Mouse (Mus musculus) erythroblast, adult 5-6 weeks (primary cell): ENCODE data around the gene Cdh18. TPM values are rescaled to one million over a fixed set of nuclear protein-coding genes. Genes with fewer than 3 reads are reported as not detected.

Experiments
- ATAC-seq: replicated peaks from 2 replicates; pipeline ENCODE4 v1.8.0; 2016; ENCODE audit warnings: moderate number of reproducible peaks, mild to moderate bottlenecking, moderate TSS enrichment, inconsistent platforms; ENCODE audit not compliant: poor library complexity, low FRiP score, severe bottlenecking
- total RNA-seq, 2 experiments: library from RNA; stranded (forward) in 1 of 2; stranded (reverse) in 1 of 2; fragments of 150-400 nt in 1 of 2; fragments of 200-764, 138-1000 nt in 1 of 2; gene quantifications; 2 replicates each; pipeline versions ENCODE4 v1.2.3 to v1.2.4; 2015 to 2017; ENCODE audit warnings: low replicate concordance in 2 of 2

Gene Cdh18
- total RNA-seq, 2 experiments from 2014 or later = not detected

DNA sequence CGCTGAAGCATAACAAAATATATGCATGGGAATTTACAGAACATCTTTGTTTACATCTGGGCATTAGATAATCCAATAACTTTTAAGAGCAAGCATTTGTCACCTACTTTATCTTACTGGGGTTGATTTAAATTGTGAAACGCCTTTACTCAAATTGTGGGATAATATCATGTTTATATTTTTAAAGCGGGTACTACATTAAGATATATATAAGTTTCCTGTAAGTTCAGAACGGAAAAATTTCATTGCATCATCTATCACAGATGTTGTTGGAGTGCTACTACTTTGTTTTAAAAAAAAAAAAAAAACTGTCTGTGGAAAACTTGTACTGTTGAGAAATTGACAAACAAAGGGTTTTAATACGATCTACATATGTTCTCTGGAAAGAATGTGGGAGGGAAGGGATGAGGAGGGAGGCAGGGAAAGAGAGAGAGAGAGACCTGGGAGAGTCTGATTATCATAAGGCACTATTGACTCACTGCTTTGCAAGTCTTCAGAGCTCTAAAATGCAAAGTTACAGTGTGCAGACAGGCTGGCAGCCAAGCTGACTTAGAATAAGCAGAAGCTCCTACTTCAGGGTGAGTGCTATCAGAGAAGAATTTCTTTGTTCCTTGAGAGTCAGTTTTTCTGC is 867.7 kb downstream of the Cdh18 start:
- no peak for ATAC-seq

DNA sequence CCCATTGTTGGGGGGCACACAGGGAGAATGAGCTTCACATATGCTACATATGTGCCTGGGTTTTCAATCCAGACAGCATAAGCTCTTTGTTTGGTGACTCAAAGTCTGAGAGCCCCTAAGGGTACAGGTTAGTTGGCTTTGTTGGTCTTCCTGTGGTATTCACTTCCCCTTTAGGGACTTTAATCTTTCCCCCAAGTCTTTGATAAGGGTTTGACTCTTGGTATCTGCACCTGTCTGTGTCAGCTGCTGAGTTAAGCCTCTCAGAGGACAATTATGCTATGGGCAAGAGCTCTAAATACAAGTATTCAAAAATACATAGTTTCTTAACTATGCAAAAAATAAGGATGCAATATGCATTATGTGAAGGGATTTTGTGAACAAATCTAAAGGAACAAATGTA is 869.3 kb downstream of the Cdh18 start:
- no peak for ATAC-seq

DNA sequence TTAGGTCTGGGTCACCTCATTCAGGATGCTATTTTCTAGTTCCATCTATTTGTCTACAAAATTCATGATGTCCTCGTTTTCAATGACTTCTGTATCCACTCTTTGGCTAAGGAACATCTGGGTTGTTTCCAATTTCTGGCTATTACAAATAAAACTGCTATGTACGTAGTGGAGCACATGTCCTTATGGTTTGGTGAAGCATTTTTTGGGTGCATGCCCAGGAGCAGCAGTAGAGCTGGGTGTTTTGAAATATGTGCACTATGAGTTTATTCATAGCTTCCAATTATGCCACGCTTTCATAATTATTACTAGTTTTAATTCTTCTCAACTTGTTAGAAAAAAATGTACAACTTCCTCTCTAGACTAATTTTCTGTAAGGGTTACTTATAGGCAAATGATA is 871.2 kb downstream of the Cdh18 start:
- ATAC-seq = no peak

DNA sequence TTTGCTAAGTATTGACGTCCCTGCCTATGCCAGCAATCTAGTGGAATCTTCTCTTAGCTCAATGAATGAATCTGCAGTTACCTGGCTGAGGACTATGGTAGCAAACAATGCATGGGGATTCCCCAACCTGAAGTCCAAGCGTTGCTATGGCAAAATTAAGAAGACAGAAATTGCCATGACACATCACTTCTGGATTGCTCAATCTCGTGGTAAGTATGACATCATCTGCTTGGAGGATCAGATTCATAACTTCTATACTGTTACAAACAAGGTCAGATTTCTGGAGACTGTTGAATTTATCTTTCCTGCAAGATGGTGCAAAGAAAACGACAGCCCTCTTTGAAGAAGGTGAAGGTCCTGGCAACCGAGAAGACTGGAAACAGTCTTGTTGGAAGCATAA is 881.2 kb downstream of the Cdh18 start:
- ATAC-seq = no peak

DNA sequence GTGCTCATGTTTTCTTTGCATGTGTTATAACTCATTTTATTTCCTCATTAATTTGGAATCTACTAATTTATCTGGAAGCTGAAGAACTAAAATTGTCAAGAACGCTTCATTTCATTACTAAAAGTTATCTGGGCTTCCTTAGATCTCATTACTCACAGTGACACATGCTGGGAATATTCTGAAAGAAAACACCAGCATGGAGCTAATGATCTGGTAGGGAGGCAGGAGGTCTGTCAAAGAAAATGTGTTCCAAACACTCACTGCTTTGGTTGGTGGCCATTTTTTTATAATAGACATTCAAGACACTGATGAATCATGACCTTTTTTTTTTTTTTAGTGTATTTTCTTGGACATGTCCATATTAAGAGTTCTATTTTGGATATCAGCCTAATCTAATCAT is 899.7 kb downstream of the Cdh18 start:
- no peak for ATAC-seq

DNA sequence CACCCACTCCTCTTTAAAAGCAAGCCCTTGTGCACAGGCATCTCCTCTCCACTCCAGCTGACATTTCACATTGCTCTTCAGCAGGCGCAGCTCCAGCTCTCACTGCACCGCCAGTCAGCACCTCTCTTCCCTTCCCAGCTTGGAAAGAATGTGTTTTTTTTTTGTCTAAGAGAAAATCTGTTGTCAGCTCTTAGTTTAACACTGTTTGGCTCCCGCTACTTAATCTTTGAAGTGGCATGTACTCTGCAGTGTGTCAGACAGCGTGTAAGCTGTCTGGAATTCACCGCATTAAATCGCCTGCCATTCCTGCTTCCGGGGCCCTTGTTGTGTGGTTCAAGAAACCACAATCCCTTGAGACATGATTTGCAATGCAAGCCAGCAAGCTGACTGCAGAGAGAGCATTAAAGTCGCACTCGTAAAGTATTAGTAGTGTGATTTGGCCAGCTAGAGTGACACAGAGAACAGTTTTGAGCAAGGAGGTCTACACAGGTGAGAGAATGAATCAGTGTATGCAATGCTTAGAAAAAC is 903.3 kb downstream of the Cdh18 start:
- no peak for ATAC-seq

DNA sequence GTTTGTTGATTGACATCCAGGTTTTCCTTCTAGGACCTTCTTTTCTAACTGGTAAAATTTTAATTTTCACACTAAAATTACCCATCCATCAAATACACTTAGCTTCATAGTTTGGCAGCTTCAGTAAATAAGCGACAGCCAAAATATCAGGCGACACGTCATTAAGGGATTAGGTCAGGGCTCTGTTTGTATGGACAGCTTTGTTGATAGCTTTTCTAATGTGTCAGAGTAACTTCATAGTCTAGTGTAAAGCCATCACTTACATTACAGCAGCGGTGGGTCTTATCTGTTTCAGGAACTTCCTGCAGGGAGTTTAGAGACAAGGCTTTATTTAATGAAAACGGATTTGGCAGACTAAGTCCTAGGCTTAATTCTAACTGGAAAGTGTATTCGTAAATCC is 904.5 kb downstream of the Cdh18 start:
- ATAC-seq = no peak

DNA sequence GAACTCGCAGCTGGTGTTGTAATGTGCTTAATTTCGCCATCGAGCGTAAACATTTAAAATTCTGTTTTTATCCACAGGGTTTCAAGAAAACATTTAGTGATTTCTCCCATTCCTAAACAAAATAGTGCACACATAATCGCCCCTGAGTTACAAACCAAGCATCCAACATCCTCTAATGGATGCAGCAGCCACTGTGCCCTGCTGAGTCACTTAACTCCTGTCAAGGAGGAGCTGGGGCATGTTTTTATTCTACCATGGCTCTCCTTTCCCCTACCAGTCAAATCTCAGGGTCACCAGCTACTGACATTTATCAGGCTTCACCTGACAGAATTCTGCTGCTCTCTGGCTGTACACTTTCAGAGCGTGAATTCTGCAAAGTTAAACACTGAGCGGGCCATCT is 906.5 kb downstream of the Cdh18 start:
- no peak for ATAC-seq

DNA sequence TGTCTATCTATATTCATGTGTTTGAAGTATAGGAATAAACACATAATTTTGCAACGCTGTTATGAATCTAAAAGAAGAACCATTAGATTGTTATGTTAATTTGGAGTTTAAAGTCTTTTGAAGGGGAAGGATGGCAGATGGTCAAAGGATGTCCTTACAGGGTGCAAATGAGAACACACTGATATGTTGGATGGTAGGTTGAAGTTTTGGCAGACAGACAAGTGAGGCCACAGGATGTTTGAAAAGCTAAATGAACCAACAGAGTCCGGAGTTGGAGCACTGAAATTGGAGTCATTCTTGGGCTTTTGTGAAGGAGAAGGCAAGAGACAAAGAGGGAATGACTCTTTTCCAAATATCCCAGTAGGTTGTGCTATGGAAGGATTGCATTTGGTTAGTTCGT is 908.6 kb downstream of the Cdh18 start:
- no peak for ATAC-seq

DNA sequence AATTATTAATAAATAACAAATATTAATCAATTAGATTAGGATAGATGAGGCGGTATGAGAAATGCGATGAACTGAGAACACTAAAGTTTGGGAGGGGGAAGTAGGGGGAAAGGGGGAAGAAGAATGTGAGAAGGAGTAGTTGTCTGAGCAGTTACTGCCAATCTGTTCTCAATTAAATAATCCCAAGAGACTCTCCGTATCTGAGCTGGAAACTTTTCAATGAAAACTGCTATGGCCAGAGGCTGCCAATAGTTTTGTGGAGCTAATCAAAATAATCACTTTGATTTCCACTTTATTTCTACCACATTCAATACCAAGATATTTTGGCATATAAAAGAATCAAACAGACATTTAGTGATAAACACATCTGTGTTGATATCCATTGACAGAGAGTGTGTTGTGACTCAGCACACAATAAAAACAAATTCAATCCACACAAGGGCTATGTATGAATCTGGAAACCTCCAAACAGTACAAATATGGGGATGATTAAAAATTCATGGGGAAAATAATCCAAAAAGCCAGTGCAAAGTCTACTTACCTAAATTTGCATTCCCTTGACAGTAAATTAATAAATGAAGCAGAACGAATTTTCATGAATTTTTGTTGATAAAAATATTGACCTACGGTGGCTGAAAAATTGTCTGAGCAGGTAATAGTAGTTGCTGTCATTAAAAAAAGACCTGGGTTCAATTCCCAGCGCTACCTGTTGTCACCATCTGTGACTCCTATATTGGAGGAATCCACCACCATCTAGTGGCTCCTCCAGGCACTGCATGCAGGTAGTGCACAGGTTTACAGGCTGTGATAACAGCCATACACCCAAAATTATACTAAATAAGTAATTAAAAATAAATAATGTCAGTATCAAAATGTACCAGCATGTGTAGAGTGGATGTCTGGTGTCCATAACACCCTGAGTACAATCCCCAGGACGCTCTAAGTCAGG is 922.0 kb downstream of the Cdh18 start:
- no peak for ATAC-seq

DNA sequence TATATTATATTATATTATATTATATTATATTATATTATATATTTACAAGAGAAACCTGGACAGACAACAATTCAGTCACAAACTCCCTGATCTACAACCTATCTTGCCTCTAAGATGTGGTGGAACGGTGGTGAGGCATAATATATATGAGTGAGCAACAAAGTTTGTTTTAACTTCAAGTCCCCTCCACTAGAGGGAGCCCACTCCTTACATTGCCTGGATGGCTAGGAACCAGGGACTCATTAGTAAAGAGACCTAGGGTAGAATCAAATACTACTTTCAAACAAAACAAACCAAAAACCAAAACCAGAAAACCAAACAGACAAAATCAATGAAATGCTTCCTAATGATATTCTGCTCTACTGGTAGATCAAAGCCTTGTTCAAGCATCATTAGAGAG is 937.5 kb downstream of the Cdh18 start:
- no peak for ATAC-seq

DNA sequence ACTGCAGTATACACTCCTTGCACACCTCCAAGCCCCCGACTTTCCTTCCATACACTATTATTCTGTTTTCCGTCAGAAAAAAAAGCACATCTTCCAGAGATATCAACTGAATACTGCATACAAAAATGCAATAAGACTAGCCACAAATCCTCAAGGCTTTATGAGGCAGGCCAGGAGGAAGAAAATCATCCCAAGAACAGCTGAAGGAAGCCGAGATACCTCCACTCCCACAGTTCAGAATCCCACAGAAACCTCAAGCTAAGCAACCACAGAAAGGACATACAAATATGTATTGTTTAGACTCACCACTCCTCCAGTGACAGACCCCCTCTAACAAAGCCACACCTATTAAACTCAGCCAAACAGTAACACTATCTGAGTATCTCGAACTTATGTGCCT is 957.7 kb downstream of the Cdh18 start:
- ATAC-seq = no peak

DNA sequence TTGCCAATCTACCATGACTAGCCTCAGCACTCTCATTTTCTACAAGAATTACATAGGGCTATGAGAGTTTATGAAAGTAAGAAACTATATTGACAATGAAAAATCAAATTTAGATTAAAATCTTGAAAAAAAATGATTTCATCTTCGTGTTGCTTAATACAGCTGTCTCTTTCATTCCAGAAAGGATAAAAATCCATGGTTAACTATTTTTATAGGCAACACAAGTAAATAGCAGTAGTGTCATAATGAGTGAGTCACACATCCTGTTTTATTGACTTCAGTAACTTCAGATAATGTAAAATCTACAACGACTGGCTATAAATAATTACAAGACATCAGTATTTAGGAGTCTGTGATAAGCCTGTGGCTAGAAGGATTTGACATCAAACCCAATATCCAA is 960.9 kb downstream of the Cdh18 start:
- ATAC-seq = no peak

DNA sequence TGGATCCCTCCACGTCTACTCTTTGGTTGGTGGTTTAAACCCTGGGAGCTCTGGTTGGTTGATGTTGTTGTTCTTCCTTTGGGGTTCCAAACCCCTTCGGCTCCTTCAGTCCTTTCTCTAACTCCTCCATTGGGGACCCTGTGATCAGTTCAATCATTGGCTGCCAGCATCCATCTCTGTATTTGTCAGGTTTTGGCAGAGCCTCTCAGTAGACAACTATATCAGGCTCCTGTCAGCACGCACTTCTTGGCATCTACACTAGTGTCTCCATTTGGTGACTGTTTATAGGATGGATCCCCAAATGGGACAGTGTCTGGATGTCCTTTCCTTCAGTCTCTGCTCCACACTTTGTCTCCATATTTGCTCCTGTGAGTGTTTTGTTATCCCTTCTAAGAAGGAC is 967.0 kb downstream of the Cdh18 start:
- no peak for ATAC-seq

DNA sequence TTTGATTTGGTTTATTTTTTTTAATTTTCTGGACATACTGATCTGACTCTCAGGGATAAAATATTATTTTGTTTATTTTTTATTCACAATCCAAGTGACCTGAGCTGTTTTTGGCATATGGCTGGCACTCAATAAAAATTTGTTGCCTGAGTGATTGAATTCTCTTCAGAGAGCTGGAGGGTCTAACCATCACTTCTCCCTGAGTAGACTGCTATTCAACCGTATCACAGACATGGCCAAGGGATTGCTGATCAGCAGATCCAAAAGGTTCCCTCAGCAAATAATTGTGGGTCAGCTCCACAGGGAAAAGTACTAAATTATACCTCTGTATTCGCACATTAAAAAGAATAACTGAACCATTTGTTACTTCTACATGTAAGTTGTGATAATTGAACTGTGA is 969.3 kb downstream of the Cdh18 start:
- ATAC-seq = no peak
